Mouse (Mus musculus): ENCODE results near the gene Nsf. TPM values are rescaled to one million over a fixed set of nuclear protein-coding genes. Genes with fewer than 3 reads are reported as not detected.

Nsf gene
- polyA plus RNA-seq, 1 experiment from 2014 or later = 143 TPM

GRCm38 (mm10) chr11:103987423-103987822 is 33.6 kb upstream of the Nsf start:
- no peaks in the 10 kb centered on the region for H3K9me3 ChIP-seq (ENCODE audit: control insufficient read depth, low read length)
- H3K9ac ChIP-seq (replicated peaks; ENCODE audit: low read length) = no peak overlapping the region
- DNase-seq = peak; percentile 95
- no peak overlapping the region for H3K4me3 ChIP-seq (replicated peaks; ENCODE audit: low read depth, low read length)
- H3K27me3 ChIP-seq (ENCODE audit: control insufficient read depth, insufficient read depth, low read length) = no peaks in the 10 kb centered on the region
- no peak overlapping the region for H3K4me2 ChIP-seq (ENCODE audit: low read length)
- peaks cover 39% of the 10 kb centered on the region for H3K36me3 ChIP-seq (ENCODE audit: control insufficient read depth, insufficient read depth, low read length)
- no peaks in the 10 kb centered on the region for H3K4me1 ChIP-seq (ENCODE audit: control insufficient read depth, insufficient read depth, low read length)
- no peak overlapping the region for H3K27ac ChIP-seq (replicated peaks; ENCODE audit: low read depth, low read length)
- 21% methylated on average over 8 of the region's 8 CpGs for WGBS
- ATAC-seq (ENCODE audit: low FRiP score, low TSS enrichment) = peak; percentile 58; the same call in 1 of the 2 replicates

- Histone ChIP-seq H3K4me3 (replicated peaks; ENCODE audit: low read depth, low read length) (no peak overlapping the region), H3K9me3 (ENCODE audit: control insufficient read depth, low read length) (no peaks in the 10 kb centered on the region), H3K4me2 (ENCODE audit: low read length) (no peak overlapping the region), H3K27ac (replicated peaks; ENCODE audit: low read depth, low read length) (no peak overlapping the region), H3K27me3 (ENCODE audit: control insufficient read depth, insufficient read depth, low read length) (no peaks in the 10 kb centered on the region), H3K9ac (replicated peaks; ENCODE audit: low read length) (no peak overlapping the region), H3K4me1 (ENCODE audit: control insufficient read depth, insufficient read depth, low read length) (no peaks in the 10 kb centered on the region), H3K36me3 (ENCODE audit: control insufficient read depth, insufficient read depth, low read length) (peaks cover 67% of the 10 kb centered on the region)
- WGBS = 67% methylated on average over 5 of the region's 5 CpGs
- DNase-seq (no peak), ATAC-seq (ENCODE audit: low FRiP score, low TSS enrichment) (no peak)
Observed at GRCm38 (mm10) chr11:103984067-103984466, 30.2 kb upstream of the Nsf start.

- ATAC-seq (ENCODE audit: low FRiP score, low TSS enrichment) (no peak), DNase-seq (no peak)
- no peak overlapping the region for H3K27ac ChIP-seq (replicated peaks; ENCODE audit: low read depth, low read length)
- H3K9me3 ChIP-seq (ENCODE audit: control insufficient read depth, low read length) = no peaks in the 10 kb centered on the region
- no peaks in the 10 kb centered on the region for H3K27me3 ChIP-seq (ENCODE audit: control insufficient read depth, insufficient read depth, low read length)
- no peak overlapping the region for H3K9ac ChIP-seq (replicated peaks; ENCODE audit: low read length)
- peaks cover 86% of the 10 kb centered on the region for H3K36me3 ChIP-seq (ENCODE audit: control insufficient read depth, insufficient read depth, low read length)
- no peak overlapping the region for H3K4me3 ChIP-seq (replicated peaks; ENCODE audit: low read depth, low read length)
- WGBS = 78% methylated on average over 5 of the region's 5 CpGs
- no peaks in the 10 kb centered on the region for H3K4me1 ChIP-seq (ENCODE audit: control insufficient read depth, insufficient read depth, low read length)
- no peak overlapping the region for H3K4me2 ChIP-seq (ENCODE audit: low read length)
Observed at GRCm38 (mm10) chr11:103981826-103982225, 28.0 kb upstream of the Nsf start.

- Histone ChIP-seq H3K4me1 (ENCODE audit: control insufficient read depth, insufficient read depth, low read length) (no peaks in the 10 kb centered on the region), H3K4me2 (ENCODE audit: low read length) (no peak overlapping the region), H3K36me3 (ENCODE audit: control insufficient read depth, insufficient read depth, low read length) (peaks cover 95% of the 10 kb centered on the region), H3K27ac (replicated peaks; ENCODE audit: low read depth, low read length) (no peak overlapping the region), H3K4me3 (replicated peaks; ENCODE audit: low read depth, low read length) (no peak overlapping the region), H3K27me3 (ENCODE audit: control insufficient read depth, insufficient read depth, low read length) (no peaks in the 10 kb centered on the region), H3K9ac (replicated peaks; ENCODE audit: low read length) (no peak overlapping the region), H3K9me3 (ENCODE audit: control insufficient read depth, low read length) (no peaks in the 10 kb centered on the region)
- 89% methylated on average over 4 of the region's 4 CpGs for WGBS
- ATAC-seq (ENCODE audit: low FRiP score, low TSS enrichment) (no peak), DNase-seq (no peak)
Observed at GRCm38 (mm10) chr11:103979381-103979780, 25.5 kb upstream of the Nsf start.

GRCm38 (mm10) chr11:103970876-103971275 is 17.0 kb upstream of the Nsf start:
- Histone ChIP-seq H3K9me3 (ENCODE audit: control insufficient read depth, low read length) (no peaks in the 10 kb centered on the region), H3K4me2 (ENCODE audit: low read length) (no peak overlapping the region), H3K27me3 (ENCODE audit: control insufficient read depth, insufficient read depth, low read length) (no peaks in the 10 kb centered on the region), H3K9ac (replicated peaks; ENCODE audit: low read length) (no peak overlapping the region), H3K36me3 (ENCODE audit: control insufficient read depth, insufficient read depth, low read length) (peaks cover 51% of the 10 kb centered on the region), H3K27ac (replicated peaks; ENCODE audit: low read depth, low read length) (no peak overlapping the region), H3K4me3 (replicated peaks; ENCODE audit: low read depth, low read length) (no peak overlapping the region), H3K4me1 (ENCODE audit: control insufficient read depth, insufficient read depth, low read length) (peaks cover 12% of the 10 kb centered on the region)
- ATAC-seq (ENCODE audit: low FRiP score, low TSS enrichment) (no peak), DNase-seq (no peak)
- 87% methylated on average over 3 of the region's 3 CpGs for WGBS

- DNase-seq = no peak
- no peaks in the 10 kb centered on the region for H3K27me3 ChIP-seq (ENCODE audit: control insufficient read depth, insufficient read depth, low read length)
- H3K4me2 ChIP-seq (ENCODE audit: low read length) = no peak overlapping the region
- no peak overlapping the region for H3K27ac ChIP-seq (replicated peaks; ENCODE audit: low read depth, low read length)
- H3K4me1 ChIP-seq (ENCODE audit: control insufficient read depth, insufficient read depth, low read length) = peaks cover 12% of the 10 kb centered on the region
- no peak overlapping the region for H3K4me3 ChIP-seq (replicated peaks; ENCODE audit: low read depth, low read length)
- no peaks in the 10 kb centered on the region for H3K9me3 ChIP-seq (ENCODE audit: control insufficient read depth, low read length)
- peaks cover 36% of the 10 kb centered on the region for H3K36me3 ChIP-seq (ENCODE audit: control insufficient read depth, insufficient read depth, low read length)
- WGBS = 96% methylated on average over 5 of the region's 5 CpGs
- no peak overlapping the region for H3K9ac ChIP-seq (replicated peaks; ENCODE audit: low read length)
- no peak for ATAC-seq (ENCODE audit: low FRiP score, low TSS enrichment)
Observed at GRCm38 (mm10) chr11:103969278-103969677, 15.4 kb upstream of the Nsf start.

GRCm38 (mm10) chr11:103967106-103967735 is 13.4 kb upstream of the Nsf start:
- Histone ChIP-seq H3K27ac (replicated peaks; ENCODE audit: low read depth, low read length) (peak overlapping the region; percentile 93), H3K4me2 (ENCODE audit: low read length) (peak overlapping the region; percentile 69), H3K9me3 (ENCODE audit: control insufficient read depth, low read length) (no peaks in the 10 kb centered on the region), H3K9ac (replicated peaks; ENCODE audit: low read length) (peak overlapping the region; percentile 91), H3K27me3 (ENCODE audit: control insufficient read depth, insufficient read depth, low read length) (no peaks in the 10 kb centered on the region), H3K4me3 (replicated peaks; ENCODE audit: low read depth, low read length) (peak overlapping the region; percentile 94), H3K4me1 (ENCODE audit: control insufficient read depth, insufficient read depth, low read length) (peaks cover 12% of the 10 kb centered on the region), H3K36me3 (ENCODE audit: control insufficient read depth, insufficient read depth, low read length) (peaks cover 20% of the 10 kb centered on the region)
- DNase-seq = no peak
- ATAC-seq (ENCODE audit: low FRiP score, low TSS enrichment) = no peak
- WGBS = 1% methylated on average over 20 of the region's 20 CpGs

- ATAC-seq (ENCODE audit: low FRiP score, low TSS enrichment) (no peak), DNase-seq (no peak)
- Histone ChIP-seq H3K4me3 (replicated peaks; ENCODE audit: low read depth, low read length) (no peak overlapping the region), H3K9me3 (ENCODE audit: control insufficient read depth, low read length) (no peaks in the 10 kb centered on the region), H3K4me1 (ENCODE audit: control insufficient read depth, insufficient read depth, low read length) (peaks cover 19% of the 10 kb centered on the region), H3K36me3 (ENCODE audit: control insufficient read depth, insufficient read depth, low read length) (no peaks in the 10 kb centered on the region), H3K27me3 (ENCODE audit: control insufficient read depth, insufficient read depth, low read length) (no peaks in the 10 kb centered on the region; the same call in 1 of the 2 replicates), H3K4me2 (ENCODE audit: low read length) (no peak overlapping the region), H3K27ac (replicated peaks; ENCODE audit: low read depth, low read length) (no peak overlapping the region), H3K9ac (replicated peaks; ENCODE audit: low read length) (no peak overlapping the region)
- 94% methylated on average over 4 of the region's 4 CpGs for WGBS
Observed at GRCm38 (mm10) chr11:103956866-103957265, 3.0 kb upstream of the Nsf start.
